Mouse (Mus musculus): ENCODE results near the gene Usp48. TPM values are rescaled to one million over a fixed set of nuclear protein-coding genes. Genes with fewer than 3 reads are reported as not detected.

Usp48 gene
- polyA plus RNA-seq, 1 experiment = 109 TPM

DNA sequence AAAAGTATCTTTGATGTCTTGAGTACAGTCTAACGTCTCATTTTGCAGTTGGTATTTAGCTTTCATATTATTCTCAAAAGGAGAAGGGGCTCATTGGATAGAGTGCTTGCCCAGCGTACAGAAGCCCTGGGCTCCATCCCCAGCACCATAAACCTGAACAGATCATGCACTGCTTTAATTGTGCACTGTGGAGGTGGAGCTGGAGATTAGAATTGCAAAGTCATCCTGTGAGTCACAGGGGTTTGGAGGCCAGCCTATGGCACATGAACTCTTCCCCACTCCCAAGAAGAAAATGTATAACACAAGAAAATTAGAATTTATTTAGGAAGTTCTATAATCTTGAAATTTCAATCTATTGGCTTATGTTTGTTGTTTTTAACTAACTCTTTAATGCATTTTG is 49.9 kb downstream of the Usp48 start:
- TF ChIP-seq CTCF (IDR thresholded peaks at IDR 0.05; ENCODE audit: borderline replicate concordance, control insufficient read depth, extremely low read depth, insufficient read depth, low read length, poor library complexity) = no peak
- TF ChIP-seq POLR2A (IDR thresholded peaks at IDR 0.05; ENCODE audit: control insufficient read depth, extremely low read depth, insufficient read depth, low read length, poor library complexity) = no peak
- no peaks in the 10 kb centered on the region for H3K27me3 ChIP-seq (ENCODE audit: control insufficient read depth, insufficient read depth, low read length)
- peaks cover 52% of the 10 kb centered on the region for H3K36me3 ChIP-seq (ENCODE audit: control insufficient read depth, insufficient read depth, low read length)
- no peak overlapping the region for H3K27ac ChIP-seq (ENCODE audit: control insufficient read depth, insufficient read depth, low read length)
- peaks cover 4% of the 10 kb centered on the region for H3K4me1 ChIP-seq (replicated peaks; ENCODE audit: control insufficient read depth, insufficient read depth, low read length)
- H3K4me3 ChIP-seq (ENCODE audit: control insufficient read depth, insufficient read depth, low read length) = no peak overlapping the region
- no peak for DNase-seq
- WGBS = 87% methylated on average over 2 of the region's 2 CpGs

GRCm38 (mm10) chr4:137646262-137646661 is 52.7 kb downstream of the Usp48 start:
- no peak overlapping the region for H3K27ac ChIP-seq (ENCODE audit: control insufficient read depth, insufficient read depth, low read length)
- no peaks in the 10 kb centered on the region for H3K27me3 ChIP-seq (ENCODE audit: control insufficient read depth, insufficient read depth, low read length)
- H3K36me3 ChIP-seq (ENCODE audit: control insufficient read depth, insufficient read depth, low read length) = peaks cover 57% of the 10 kb centered on the region
- TF ChIP-seq CTCF (IDR thresholded peaks at IDR 0.05; ENCODE audit: borderline replicate concordance, control insufficient read depth, extremely low read depth, insufficient read depth, low read length, poor library complexity) = no peak
- TF ChIP-seq POLR2A (IDR thresholded peaks at IDR 0.05; ENCODE audit: control insufficient read depth, extremely low read depth, insufficient read depth, low read length, poor library complexity) = no peak
- DNase-seq = no peak
- peaks cover 3% of the 10 kb centered on the region for H3K4me1 ChIP-seq (replicated peaks; ENCODE audit: control insufficient read depth, insufficient read depth, low read length)
- H3K4me3 ChIP-seq (ENCODE audit: control insufficient read depth, insufficient read depth, low read length) = no peak overlapping the region

DNA sequence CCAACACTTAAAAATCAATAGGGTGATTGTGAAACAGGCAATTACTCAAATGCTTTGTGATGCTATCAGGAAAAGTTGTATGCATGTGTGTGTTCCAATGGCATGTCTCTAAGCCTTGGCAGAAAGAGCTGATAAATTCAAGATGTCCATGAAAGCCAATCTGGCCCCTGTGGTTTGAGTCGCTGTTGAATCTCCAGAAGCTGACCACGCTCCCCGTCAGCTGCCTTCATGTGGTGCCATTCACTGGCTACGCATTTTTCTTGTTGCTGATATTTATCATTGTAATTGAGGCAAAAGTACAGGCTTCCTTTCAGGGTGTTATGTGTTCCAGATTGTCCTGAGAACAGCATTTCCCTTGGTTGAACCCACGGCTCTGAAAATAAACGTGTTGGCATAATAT is 54.1 kb downstream of the Usp48 start:
- Histone ChIP-seq H3K4me3 (ENCODE audit: control insufficient read depth, insufficient read depth, low read length) (no peak overlapping the region), H3K27ac (ENCODE audit: control insufficient read depth, insufficient read depth, low read length) (no peak overlapping the region), H3K36me3 (ENCODE audit: control insufficient read depth, insufficient read depth, low read length) (peaks cover 70% of the 10 kb centered on the region), H3K4me1 (replicated peaks; ENCODE audit: control insufficient read depth, insufficient read depth, low read length) (no peaks in the 10 kb centered on the region), H3K27me3 (ENCODE audit: control insufficient read depth, insufficient read depth, low read length) (no peaks in the 10 kb centered on the region)
- DNase-seq = no peak
- WGBS = 87% methylated on average over 6 of the region's 6 CpGs
- no peak for TF ChIP-seq CTCF (IDR thresholded peaks at IDR 0.05; ENCODE audit: borderline replicate concordance, control insufficient read depth, extremely low read depth, insufficient read depth, low read length, poor library complexity)

- Histone ChIP-seq H3K4me3 (ENCODE audit: control insufficient read depth, insufficient read depth, low read length) (no peak overlapping the region), H3K36me3 (ENCODE audit: control insufficient read depth, insufficient read depth, low read length) (peaks cover 76% of the 10 kb centered on the region), H3K27ac (ENCODE audit: control insufficient read depth, insufficient read depth, low read length) (no peak overlapping the region), H3K27me3 (ENCODE audit: control insufficient read depth, insufficient read depth, low read length) (no peaks in the 10 kb centered on the region), H3K4me1 (replicated peaks; ENCODE audit: control insufficient read depth, insufficient read depth, low read length) (no peaks in the 10 kb centered on the region)
- TF ChIP-seq CTCF (IDR thresholded peaks at IDR 0.05; ENCODE audit: borderline replicate concordance, control insufficient read depth, extremely low read depth, insufficient read depth, low read length, poor library complexity) (no peak), POLR2A (IDR thresholded peaks at IDR 0.05; ENCODE audit: control insufficient read depth, extremely low read depth, insufficient read depth, low read length, poor library complexity) (no peak)
- no peak for DNase-seq
- WGBS = 92% methylated on average over 9 of the region's 9 CpGs
Observed at GRCm38 (mm10) chr4:137648230-137648629, 54.7 kb downstream of the Usp48 start.

DNA sequence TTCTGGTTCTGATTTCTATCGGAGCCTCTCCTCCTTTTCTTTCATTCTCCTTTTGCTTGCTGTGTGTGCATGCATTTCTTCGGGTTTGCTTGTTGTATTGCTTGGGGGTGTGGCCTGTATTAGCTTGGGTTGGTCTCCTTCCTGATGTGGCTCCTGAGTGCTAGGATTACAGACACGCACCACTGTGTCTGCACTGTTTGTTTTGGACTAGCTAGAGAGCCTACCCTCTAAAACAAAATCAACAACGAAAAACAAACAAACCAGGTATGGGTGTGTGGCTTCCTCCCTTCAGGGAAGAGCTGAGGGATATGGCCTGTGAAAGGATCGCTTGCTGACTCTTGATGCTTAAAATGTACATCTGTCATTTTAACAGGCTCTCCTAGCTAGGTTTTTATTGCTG is 57.4 kb downstream of the Usp48 start:
- peaks cover 76% of the 10 kb centered on the region for H3K36me3 ChIP-seq (ENCODE audit: control insufficient read depth, insufficient read depth, low read length)
- H3K27ac ChIP-seq (ENCODE audit: control insufficient read depth, insufficient read depth, low read length) = no peak overlapping the region
- H3K4me1 ChIP-seq (replicated peaks; ENCODE audit: control insufficient read depth, insufficient read depth, low read length) = no peaks in the 10 kb centered on the region
- no peak for DNase-seq
- H3K4me3 ChIP-seq (ENCODE audit: control insufficient read depth, insufficient read depth, low read length) = no peak overlapping the region
- TF ChIP-seq CTCF (IDR thresholded peaks at IDR 0.05; ENCODE audit: borderline replicate concordance, control insufficient read depth, extremely low read depth, insufficient read depth, low read length, poor library complexity) (no peak), POLR2A (IDR thresholded peaks at IDR 0.05; ENCODE audit: control insufficient read depth, extremely low read depth, insufficient read depth, low read length, poor library complexity) (no peak)
- H3K27me3 ChIP-seq (ENCODE audit: control insufficient read depth, insufficient read depth, low read length) = no peaks in the 10 kb centered on the region
- WGBS = 94% methylated on average over 5 of the region's 5 CpGs

DNA sequence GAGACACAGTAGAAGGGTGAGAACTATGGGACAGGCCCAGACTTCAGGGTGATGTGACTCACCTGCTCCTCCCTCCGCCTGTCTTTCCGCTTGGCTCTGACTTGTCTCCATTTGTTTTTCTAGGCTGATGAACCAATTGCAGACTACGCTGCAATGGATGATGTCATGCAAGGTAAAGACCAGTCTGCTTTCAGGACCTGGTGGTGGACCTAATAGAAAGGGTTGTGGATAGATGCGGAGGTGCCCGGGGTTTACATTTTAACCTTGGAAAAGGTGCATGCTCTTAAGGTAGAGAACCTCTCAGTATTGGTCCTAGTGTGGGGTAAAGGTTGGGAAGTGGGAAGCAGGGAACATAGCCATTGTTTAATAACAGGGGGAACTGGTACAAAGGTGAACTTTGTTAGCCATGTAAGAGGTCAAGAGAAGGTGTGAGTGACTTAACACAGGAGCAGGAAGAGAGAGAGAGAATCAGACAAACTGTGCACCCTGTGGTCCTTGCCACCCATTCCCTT is 59.3 kb downstream of the Usp48 start:
- no peak for TF ChIP-seq CTCF (IDR thresholded peaks at IDR 0.05; ENCODE audit: borderline replicate concordance, control insufficient read depth, extremely low read depth, insufficient read depth, low read length, poor library complexity)
- no peak for TF ChIP-seq POLR2A (IDR thresholded peaks at IDR 0.05; ENCODE audit: control insufficient read depth, extremely low read depth, insufficient read depth, low read length, poor library complexity)
- WGBS = 97% methylated on average over 5 of the region's 5 CpGs
- no peaks in the 10 kb centered on the region for H3K4me1 ChIP-seq (replicated peaks; ENCODE audit: control insufficient read depth, insufficient read depth, low read length)
- H3K36me3 ChIP-seq (ENCODE audit: control insufficient read depth, insufficient read depth, low read length) = peaks cover 79% of the 10 kb centered on the region
- no peak overlapping the region for H3K4me3 ChIP-seq (ENCODE audit: control insufficient read depth, insufficient read depth, low read length)
- DNase-seq = no peak
- no peak overlapping the region for H3K27ac ChIP-seq (ENCODE audit: control insufficient read depth, insufficient read depth, low read length)
- no peaks in the 10 kb centered on the region for H3K27me3 ChIP-seq (ENCODE audit: control insufficient read depth, insufficient read depth, low read length)
